Mouse (Mus musculus) lung, postnatal 14 days (tissue): Measurements from ENCODE around the gene Myo1c.

Source experiments
- DNase-seq: peaks from one replicate; pipeline ENCODE4 v3.0.0; 2021

The Myo1c gene

DNA sequence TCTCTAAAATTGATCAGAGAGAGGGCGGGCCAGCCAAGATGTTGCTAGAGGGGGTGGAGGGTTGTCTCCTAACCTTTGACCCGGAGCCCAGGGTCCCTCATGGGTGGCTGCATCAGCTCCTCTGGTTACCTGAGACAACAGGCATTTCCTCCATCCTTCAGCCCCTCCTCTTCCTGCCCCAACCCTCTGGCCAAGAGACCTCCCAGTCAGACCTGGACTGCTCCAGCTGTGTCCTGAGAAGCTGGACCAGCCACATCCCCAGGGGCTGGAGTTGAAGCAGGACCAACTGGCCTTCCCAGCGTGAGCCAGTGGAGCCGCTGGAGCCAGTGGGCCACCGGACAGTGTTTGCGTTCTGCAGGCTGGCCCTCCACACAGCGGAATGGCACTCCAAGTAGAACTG is at the start of gene Myo1c:
TSS of gene Myo1c (plus strand) at position 194 of the 400 bp plus-strand sequence.
- no peak for DNase-seq

DNA sequence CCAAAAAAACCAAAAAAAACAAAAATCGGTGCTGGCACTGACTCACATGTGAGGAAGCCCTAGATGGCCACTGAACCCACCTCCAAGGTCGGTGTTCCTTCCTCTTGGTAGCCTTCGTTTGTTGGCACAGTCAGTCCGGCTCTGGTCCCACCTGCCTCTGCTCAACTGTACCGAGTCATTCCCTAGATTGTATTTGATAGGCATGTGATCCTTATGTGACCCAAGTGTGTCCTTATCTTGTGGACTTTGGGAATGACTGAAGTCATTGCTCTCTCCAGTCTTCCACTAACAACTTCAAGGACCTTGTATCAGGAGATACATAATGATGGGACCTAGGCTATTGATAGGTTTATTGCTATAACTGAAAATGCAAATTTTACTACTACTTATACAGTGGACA is 45.5 kb upstream of the Myo1c start:
- no peak for DNase-seq

DNA sequence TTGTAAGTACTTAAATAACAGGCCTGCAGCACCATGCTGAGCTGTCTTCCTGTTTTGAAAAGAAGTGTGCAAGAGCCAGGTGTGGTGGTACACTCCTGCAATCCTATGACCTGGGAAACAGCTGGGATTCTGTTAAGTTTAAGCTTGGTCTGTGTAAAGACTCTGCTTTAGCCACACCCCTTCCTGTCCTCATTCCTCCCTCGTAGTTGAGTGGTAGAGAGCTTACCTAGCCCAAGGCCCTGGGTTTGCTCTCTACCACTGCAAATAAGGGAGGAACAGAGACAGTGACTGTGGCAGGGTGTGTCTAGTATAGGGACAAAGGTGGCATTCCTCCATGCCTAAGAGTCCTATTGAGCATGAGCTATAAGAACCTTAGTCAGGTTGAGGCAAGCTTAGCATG is 45.0 kb upstream of the Myo1c start:
- no peak for DNase-seq

DNA sequence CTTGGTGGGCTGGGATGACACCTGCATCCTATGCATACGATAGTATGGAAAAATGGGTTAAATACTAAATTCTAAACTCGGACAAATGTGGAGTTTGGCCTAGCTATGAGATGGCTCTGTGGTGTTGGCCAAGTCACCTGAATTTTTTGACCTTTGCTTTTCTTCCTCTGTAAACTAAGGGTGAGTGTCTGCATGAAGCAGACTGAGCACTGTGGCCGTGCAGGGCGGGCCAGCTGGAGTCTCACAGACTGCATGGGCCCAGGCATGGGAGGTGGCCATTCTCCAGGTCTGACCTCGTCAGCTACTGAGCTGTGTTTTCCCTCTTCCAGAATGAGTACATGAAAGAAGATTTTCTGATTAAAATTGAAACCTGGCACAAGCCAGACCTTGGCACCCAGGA is 41.5 kb upstream of the Myo1c start:
- DNase-seq, result no peak

DNA sequence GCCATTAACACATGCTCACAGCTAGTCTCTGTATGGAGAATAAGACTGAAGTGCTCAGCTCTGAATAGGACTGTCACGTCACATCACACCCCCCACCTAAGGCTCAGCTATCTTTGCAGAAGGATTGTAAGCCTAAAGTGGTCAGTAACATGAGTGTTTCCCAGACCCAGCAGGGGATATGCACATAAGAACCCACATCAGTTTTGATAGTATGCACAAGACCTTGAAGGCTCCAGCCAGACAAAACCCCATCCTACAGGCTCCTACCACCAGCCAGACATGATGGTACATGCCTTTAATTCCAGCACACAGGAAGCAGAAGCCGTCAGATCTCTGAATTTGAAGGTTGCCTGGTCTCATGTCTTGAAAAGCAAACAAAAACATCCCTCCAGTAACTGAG is 40.3 kb upstream of the Myo1c start:
- DNase-seq, result no peak

DNA sequence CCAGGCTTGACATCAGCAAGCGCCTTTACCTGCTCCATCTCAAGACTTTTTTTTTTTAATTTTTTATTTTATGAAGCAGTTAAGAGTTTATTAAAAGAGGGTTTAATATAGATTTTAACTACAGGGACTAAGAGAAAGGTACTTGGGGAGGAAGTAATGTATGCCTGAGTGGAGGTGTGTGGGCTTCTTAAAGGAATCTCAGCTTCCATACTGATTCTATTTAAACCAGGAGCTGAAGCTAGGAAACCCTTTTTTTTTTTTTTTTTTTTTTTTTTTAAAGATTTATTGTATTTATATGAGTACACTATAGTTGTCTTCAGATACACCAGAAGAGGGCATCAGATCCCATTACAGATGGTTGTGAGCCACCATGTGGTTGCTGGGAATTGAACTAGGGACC is 35.5 kb upstream of the Myo1c start:
- DNase-seq, result no peak

DNA sequence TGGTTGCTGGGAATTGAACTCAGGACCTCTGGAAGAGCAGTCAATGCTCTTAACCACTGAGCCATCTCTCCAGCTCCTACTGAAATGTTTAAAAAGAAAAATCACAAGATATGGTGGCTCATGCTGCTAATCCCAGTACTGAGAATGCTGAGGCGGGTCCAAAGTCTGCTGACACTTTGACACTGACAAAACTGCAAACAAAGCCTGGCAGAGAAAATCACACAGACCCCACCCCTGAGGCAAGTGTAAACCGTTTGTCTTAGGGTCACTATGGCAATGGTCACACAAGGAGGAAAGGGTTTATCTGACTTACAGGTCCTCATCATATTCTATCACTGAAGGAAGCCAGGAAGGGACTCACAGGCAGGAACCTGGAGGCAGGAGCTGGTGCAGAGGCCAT is 34.7 kb upstream of the Myo1c start:
- DNase-seq, result no peak

DNA sequence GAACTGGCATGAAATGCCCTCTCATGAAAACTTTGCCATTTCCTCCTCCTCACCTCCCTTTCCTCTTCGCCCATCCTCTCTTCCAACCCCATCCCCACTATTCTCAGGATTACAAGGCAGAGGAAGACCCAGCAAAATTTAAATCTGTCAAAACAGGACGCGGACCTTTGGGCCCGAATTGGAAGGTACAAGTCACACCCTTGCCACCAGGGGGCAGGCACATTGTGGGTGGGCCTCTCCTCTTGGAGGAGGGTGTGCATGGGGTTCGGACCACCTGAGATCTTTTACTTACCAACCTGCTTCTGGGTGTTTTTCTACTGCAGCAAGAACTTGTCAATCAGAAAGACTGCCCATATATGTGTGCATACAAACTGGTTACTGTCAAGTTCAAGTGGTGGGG is 31.2 kb upstream of the Myo1c start:
- DNase-seq, result peak; percentile 41

DNA sequence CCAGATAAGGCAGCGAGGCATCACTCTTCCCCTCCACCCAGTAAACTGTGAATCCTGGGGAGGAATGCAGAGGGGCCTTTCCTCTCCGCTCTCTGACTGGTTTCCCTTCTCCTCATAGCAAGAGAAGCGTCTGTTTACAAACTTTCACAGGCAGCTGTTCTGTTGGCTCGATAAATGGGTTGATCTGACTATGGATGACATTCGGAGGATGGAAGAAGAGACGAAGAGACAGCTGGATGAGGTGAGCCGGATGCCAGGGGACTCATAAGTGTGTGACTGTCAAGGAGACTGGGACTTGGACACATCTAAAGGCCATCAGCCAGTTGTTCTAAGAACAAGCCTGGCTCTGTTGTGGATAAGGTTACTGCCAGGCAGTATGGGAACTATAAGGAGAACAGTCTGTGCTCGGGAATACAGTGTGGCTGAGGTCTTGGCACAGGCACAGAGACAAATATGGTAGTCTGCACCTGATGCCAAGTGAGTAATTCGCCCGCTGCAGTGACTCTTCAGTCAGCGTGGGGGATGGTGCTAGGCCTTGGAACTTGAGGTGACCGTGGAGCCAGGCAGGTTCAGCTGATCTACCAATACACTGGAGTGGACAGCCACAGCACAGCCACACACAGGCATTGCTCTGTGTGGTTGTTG is 30.0 kb upstream of the Myo1c start:
- DNase-seq, result no peak

DNA sequence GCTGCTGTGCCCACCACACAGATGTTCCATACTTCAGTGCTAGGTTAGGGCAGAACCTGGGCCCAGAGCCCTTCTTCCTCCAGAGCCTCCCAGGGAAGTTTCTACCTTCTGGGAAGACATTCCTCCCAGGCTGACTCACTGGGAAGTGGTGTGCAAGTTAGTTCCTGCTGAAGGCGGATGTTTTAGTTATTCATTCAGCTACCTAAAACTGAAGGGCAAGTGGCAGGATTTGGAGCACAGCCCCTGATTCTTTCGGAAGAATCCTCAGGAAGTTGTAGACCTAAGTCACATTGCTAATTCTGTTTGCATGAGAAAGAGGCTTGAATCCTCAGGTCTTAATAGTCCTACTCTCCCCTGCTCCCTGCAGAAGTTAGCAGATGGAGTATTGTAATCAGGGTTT is 28.9 kb upstream of the Myo1c start:
- no peak for DNase-seq

DNA sequence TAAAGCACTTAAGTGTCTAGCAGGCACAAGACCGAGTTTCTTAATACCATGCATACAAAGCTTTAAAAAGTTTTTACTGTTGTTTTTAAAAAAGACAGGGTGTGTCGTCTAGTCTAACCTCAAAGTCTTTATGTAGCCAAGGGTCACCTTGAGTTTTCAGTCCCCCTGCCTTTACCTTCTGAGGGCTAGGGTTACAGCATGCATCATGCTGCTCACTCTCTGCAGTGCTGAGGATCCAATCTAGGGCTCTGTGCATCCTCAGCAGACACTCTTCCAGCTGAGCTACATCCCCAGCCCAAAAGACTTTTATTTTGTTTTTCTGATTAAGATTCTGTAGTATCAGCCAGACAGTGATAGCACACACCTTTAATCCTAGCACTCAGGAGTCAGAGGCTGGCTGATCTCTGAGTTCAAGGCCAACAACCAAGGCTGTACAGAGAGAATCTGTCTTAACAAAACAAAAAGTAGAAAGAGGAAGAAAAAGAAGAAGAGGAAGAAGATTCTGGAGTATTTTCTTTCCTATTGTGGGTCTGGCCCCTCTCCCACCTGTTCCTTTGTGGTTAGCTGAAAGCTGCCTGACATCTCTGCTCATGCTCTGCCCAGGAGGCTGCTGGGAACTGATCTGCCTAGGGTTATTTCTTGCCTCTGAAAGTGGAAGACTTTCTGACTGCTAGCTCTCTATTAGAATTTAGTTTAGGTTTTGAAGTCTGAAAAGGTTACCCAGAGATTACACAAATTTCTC is 27.5 kb upstream of the Myo1c start:
- no peak for DNase-seq

DNA sequence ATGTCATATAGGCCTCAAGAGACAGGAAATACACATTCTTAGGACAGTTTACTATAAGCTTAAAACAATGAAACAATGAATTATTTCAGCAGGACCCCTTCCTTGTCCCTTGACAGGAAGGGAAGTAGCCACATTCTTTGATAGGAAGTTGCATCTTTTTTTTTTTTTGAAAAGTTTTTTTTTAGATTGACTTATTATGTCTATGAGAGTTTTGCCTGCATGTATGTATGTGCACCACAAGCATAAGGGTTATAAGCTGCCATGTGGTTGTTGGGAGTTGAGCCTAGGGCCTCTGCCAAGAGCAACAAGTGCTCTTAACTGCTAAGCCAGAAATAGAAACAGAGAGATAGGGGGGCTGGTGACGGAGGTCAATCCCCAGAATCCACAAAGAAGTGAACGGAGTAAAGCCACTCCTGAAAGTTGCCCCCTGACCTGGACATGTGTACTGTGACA is 26.2 kb upstream of the Myo1c start:
- DNase-seq, result no peak

DNA sequence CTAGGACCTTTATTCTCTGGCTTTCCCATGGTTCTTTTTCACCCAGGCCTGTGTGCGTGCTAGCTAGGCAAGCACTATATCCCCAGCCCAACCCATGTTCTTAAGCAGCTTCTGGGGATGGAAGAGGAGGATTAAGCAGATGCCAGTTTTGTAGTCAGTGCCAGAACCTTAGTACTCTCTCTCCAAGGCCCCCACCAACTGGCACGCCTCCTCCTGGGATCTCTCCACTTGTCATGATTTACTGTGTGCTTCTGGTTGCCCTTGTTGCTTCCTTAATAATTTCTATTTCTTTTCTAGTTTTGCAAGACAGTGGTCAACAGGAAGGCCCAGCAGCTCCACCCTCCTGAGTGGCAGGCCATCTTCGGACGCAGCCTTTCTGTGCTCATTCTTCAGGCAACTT is 24.5 kb upstream of the Myo1c start:
- DNase-seq, result no peak

DNA sequence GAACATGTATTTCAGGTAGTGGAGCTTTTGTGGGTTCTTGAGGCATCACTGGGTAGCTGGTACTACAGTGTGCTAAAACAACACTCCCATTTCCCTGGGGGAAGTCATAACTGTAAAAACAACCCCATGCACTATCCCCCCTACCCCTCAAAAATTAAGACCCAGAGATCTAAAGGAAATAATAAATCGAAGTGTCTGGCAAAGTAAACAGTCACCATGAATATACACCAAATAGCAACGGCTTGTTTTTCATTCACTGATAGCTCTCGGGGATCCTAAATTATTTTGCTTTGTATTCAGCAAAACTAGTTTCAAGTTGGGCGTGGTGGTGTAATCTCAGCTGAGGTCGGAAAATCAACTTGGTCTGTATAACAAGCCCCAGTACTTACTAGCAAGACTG is 20.2 kb upstream of the Myo1c start:
- DNase-seq, result no peak

DNA sequence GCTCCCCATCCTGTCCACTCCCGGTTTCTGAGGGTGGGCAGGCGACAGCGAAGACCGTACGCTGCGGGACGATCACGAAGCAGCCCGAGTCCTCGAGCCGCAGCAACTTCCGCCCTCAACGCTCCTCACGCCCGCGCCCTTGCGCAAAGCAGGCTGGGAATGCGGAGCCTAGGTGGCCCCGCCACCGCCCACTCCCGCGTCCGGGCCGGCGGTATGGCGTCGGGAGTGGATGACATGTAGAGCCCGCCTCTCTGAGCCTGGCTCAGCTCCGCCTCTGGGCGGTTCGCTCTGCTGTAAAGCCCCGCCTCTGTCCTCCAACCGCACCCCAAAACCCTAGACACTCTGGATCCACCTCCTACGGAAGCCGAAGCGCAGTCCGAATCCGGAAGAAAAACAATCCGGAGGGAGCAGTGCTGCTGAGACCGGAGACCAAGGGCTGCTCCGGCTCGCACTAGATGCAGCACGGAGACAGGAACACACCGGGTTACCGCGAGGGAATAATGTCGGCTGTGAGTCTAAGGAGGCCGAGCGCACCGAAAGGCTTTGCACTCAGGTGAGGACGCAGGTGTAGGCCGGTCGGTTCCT is 19.6 kb upstream of the Myo1c start, which contains the start of gene Inpp5k:
TSS of gene Inpp5k (plus strand) at position 344 of the 585 bp plus-strand sequence.
- DNase-seq, result peak; percentile 95

DNA sequence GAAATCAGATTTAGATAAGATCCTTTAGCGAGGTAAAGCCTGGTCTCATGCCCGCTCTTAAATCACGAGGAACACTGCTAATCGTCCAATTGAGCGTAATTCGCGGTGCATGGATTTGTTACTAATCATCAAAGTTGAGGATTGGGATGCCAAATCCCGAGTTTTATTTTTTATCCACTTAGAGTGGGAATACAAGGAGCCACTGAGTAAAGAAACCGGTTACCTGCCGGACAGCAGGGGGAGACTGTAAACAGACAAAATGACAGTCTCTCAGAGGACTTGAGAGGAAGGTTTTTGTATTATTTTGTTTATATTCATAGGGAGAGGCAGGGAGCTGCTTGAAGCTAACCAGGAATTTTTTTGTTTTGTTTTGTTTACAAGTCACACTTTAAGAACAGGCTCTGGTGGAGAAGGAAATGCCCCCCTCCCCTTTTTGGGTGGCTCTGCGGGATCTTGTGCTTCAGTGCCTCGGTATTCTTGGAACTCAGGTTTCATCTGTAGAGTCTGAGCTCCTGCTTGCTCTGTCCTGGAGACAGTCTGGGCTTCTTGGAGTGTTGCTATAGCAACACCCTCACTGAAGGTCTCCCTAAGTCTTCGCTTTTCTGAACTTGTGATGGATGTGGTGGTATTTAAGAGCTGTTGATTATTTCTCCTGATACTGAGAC is 18.6 kb upstream of the Myo1c start:
- peak; percentile 57 for DNase-seq

DNA sequence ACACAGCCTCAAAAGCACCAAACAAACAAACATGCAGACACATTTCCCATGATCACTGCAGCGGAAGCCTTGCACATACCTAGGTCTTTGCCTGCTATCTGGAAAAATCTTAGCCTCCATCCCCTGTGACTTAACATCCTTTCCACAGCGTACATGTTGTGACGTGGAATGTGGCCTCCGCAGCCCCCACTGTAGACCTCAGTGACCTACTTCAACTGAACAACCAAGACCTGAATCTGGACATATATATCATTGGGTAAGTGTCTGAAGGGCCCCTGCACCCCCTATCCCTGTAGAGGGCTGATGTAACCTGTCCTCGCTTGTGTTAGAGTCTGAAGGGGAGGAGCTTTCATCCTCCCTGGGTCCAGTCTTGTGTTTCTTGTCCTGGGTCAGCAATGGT is 17.4 kb upstream of the Myo1c start:
- DNase-seq, result no peak

DNA sequence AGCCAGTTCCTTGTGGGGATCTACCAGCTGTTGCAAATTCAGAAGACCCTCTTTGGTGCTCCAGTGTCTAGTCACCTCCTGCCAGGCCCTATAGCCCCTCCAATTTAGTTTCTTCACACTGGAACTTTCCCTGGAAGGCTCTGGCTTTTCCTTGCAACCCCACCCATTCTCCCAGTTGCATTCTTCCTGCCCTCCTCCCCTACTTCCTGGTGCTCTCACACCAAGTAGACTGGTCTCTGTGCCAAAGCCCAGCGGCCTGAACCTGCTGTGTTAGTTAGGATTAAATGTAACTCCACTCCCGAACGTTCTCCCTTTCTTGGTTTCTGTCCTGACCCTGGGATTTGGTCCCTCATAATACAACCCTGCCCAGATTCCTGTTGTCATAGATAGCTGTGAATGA is 15.5 kb upstream of the Myo1c start:
- peak; percentile 42 for DNase-seq

DNA sequence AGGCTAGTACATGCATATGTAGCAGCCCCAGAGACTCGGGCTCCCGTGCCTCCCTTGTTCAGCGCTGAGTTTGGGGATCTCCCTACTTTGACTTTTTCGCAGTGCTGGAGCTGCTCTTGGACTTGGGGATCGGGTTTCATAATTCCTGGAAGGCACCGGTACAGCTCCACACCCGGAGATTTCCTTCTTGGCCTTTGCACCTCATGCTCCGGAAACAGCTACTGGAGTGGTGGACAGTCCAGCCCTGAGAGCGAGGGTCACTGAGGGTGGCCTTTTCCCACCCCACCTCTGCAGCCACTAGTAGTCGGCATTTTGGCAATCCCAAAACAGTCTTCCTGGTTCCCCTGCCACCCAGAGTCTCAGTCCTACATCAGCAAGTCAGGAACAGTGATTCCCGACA is 15.0 kb upstream of the Myo1c start:
- DNase-seq, result no peak

DNA sequence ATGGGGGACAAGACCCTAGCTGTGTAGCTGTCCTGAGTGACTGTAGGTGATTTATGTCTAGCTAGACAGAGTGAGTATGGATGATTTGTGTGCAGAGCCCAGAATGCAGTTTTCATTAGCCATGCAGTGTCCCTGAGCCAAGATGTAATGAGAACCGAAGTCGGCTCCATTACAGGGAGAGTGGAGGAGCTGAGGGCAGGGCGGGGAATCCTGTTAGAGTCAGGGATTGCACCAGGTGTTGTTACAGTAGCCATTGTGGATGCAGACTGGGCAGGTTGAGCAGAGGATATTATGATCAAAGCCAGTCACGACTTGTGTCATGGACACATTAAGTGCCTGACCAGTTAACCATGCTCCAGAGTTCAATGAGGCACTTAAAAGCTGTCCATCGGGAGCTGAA is 7.0 kb upstream of the Myo1c start:
- no peak for DNase-seq

DNA sequence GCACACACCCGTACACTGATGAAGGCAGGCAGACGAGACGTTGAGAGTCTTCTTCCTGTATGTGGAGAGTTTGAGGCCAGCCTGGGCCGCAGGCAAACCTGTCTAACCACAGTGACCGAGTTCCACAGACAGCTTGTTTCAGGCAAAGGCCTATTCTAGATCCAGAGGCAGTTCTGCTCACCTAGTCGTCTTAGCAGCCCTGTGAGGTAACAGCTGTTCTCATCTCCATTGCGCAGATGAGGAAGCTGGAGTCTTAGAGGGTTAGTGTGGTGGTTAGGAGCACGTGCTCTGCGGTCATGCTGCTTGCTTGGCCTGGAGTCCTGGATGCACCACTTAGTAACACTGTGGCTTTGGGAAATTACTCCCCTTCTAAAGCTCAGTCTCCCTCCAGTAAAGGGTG is 5.6 kb upstream of the Myo1c start:
- no peak for DNase-seq

DNA sequence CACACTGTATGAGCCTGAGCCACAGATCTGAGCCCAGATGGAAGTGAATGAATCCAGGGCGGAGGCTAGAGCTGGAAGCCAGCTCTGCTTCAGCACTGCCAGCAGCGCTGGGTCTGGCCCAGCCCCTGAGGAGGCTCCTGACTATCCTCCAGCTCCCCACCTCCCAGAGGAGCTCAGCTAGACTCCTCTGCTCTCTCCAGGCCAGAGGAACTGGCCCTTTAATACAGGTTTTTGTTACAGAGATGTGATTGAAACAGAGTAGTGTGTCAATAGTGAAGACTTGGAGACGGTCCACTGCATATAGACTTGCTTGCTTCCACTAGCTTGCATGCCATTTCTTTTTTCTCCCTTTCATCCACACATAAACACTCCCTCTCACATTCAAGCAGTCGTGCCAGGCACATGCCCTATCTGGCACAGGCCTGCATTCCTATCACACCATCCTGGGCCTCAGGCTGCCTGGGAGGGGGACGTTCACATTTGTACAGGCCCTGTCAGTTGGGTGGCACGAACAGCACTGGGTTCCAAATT is 2.6 kb upstream of the Myo1c start:
- DNase-seq, result no peak

DNA sequence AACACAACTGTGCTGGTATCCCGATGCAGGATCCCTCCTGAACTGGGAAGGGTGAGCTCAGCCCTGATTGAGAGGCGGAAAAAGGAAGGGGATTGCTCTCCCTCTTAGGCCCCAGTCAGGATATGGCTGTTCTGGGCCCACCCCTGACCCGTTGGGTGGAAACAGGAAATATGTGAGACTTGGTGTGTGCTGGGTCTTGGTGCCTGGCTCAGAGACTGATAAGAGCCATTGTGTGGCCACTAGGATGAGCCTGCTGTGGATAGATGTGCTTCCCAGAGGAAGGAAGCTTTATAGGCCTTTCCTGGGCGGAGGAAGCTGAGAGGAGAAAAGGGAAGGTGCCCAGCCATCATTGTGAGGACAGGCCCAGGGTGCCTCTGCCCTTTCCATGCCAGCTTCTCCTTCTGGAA is 1.1 kb upstream of the Myo1c start:
- peak; percentile 52 for DNase-seq
